Mouse (Mus musculus) forebrain, embryonic 13.5 days (tissue): ENCODE results near the gene Tff2. TPM values are rescaled to one million over a fixed set of nuclear protein-coding genes. Genes with fewer than 3 reads are reported as not detected.

Experiments used
- ATAC-seq: fragments of 200-750 bp; cut with Nextera tagmentation; 2 replicates; pipeline ENCODE4 v1.8.0; 2017
- H3K27ac ChIP-seq: fragments of 300-500 bp; sonication (generic); 2 replicates; pipeline ENCODE4 v1.5.1; 2015; ENCODE audit warnings: inconsistent platforms, mild to moderate bottlenecking, moderate library complexity
- H3K27me3 ChIP-seq: fragments of 300-500 bp; sonication (generic); 2 replicates; pipeline ENCODE4 v1.6.1; 2015; ENCODE audit warnings: mild to moderate bottlenecking, inconsistent platforms
- H3K36me3 ChIP-seq: fragments of 300-500 bp; sonication (generic); 2 replicates; pipeline ENCODE4 v1.6.1; 2015; ENCODE audit warnings: mild to moderate bottlenecking, inconsistent platforms; ENCODE audit not compliant: poor library complexity, severe bottlenecking
- H3K4me1 ChIP-seq: fragments of 300-500 bp; sonication (generic); 2 replicates; pipeline ENCODE4 v1.6.1; 2015; ENCODE audit warnings: inconsistent platforms
- H3K4me2 ChIP-seq: fragments of 300-500 bp; sonication (generic); 2 replicates; pipeline ENCODE4 v1.6.1; 2015; ENCODE audit warnings: inconsistent platforms, mild to moderate bottlenecking, moderate library complexity
- H3K4me3 ChIP-seq: fragments of 300-500 bp; sonication (generic); 2 replicates; pipeline ENCODE4 v1.5.1; 2015; ENCODE audit warnings: mild to moderate bottlenecking, inconsistent platforms
- H3K9ac ChIP-seq: fragments of 300-500 bp; sonication (generic); 2 replicates; pipeline ENCODE4 v1.6.1; 2015; ENCODE audit warnings: mild to moderate bottlenecking, inconsistent platforms
- H3K9me3 ChIP-seq: fragments of 300-500 bp; sonication (generic); replicated peaks from 2 replicates; pipeline ENCODE4 v1.6.1; 2016; ENCODE audit warnings: inconsistent platforms
- WGBS: fragments of 180-500 bp; shearing (Covaris S2); methylation state at CpG from one replicate; pipeline ENCODE4 v1.1.7; 2015; 5-methylcytosine and 5-hydroxymethylcytosine counted together
- polyA plus RNA-seq: library from polyadenylated mRNA; unstranded; fragments of >200 nt; fragmentation: Nextera tagmentation; extraction: Ambion mirVana; gene quantifications from 2 replicates; pipeline ENCODE4 v1.2.1, GENCODE M21; 2015

Tff2 gene
- not detected in 2 replicates for polyA plus RNA-seq

DNA sequence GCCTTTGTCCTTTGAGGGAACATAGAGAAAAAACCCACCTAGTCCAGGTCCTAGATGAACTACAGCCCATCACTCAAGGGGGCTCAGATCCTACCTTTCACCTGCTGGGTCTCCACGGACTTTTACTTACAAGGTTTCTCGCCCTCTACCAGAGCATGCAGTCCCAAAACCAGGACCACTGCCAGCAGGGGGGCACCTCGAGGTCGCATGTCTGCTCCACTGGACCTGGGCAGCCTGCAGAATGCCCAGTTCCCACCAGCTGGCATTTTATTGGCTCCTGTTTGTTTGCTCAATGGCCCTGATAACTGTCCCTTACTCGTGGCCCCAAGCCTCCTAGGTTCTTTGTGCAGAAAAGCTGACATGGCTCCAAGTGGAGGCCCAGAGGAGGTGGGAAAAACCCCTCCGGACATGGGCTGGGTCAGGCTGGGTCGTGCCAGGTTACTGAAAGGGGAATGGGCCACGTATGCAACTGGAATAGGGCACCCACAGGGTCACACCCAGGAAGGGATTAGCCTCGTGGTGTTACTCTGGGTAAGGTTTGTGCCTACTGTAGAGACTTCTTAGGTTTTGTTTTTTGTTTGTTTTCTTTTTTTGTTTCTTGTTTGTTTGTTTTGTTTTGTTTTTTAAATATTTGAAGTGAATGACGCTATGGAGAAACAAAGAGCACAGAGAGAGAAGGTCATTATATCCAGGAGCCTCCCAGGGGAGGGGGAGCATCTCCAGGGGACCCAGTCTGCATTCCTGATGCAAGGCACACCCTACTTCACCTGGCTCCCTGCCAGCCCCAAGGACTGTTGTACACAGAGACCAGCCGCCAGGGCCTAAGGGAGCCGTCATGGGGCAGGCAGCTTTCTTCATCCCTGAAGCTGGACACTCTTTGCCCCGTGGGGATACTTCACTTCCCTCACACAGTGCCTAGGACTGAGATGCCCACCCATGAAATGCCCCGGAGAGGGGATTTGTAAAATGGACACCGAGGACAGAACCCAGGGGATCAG is at the start of gene Tff2:
Tff2 (minus strand) TSS at position 243 of the 998 bp plus-strand sequence.
- no peak within 1 kb of the TSS for H3K4me3 ChIP-seq
- no peaks in the 10 kb centered on the region for H3K36me3 ChIP-seq
- no peaks in the 10 kb centered on the region; the same call in 1 of the 2 replicates for H3K9me3 ChIP-seq
- 67% methylated on average over 15 of the region's 15 CpGs for WGBS
- H3K4me2 ChIP-seq: no peak within 1 kb of the TSS
- no peak within 1 kb of the TSS for H3K9ac ChIP-seq
- ATAC-seq: no peak
- H3K27me3 ChIP-seq: no peaks in the 10 kb centered on the region
- no peak within 1 kb of the TSS for H3K27ac ChIP-seq
- H3K4me1 ChIP-seq: peaks cover 4% of the 10 kb centered on the region

DNA sequence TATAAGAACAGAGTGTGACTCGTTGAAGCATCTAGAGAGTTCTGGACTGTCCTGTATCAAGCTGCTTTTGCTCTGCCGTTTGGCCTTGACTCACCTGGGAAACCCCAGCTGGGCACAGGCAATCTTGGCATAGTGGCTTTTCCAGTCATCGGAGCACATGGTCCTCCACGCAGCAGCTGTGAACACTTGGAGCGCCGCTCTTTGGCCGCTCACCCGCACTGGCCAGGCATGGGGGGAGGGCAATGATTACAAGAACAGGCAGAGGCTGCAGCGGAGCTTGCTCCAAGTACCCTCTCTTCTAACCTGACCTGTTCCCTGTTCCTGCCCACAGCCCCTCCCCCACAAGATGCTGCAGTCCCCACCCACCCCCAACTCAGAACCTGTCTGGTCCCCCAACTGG is 49.3 kb upstream of the Tff2 start:
- Histone ChIP-seq H3K27ac (no peak overlapping the region), H3K27me3 (no peaks in the 10 kb centered on the region), H3K36me3 (no peaks in the 10 kb centered on the region), H3K9ac (no peak overlapping the region), H3K9me3 (no peaks in the 10 kb centered on the region), H3K4me2 (no peak overlapping the region), H3K4me3 (no peak overlapping the region), H3K4me1 (no peaks in the 10 kb centered on the region)
- ATAC-seq: no peak
- WGBS: 84% methylated on average over 9 of the region's 9 CpGs

DNA sequence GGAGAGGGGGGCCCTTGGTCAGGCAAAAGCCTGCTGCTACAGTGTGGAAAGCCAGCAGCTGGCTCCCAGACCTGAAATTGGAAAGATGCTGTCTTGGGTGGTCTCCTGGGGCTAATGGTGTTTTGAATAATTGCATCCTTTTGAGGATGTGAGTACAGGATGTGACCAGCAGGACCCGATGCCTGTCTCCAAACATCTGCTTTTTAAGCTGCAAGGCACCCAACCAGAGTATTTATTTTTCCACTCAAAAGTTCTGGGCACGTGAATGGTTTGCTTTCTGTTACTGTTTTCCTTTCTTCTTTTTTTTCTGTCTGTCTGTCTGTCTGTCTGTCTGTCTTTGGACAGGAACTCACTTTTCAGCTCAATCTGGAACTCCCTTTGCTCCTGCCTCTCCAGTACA is 48.6 kb upstream of the Tff2 start:
- Histone ChIP-seq H3K36me3 (no peaks in the 10 kb centered on the region), H3K27ac (no peak overlapping the region), H3K9me3 (no peaks in the 10 kb centered on the region), H3K4me2 (no peak overlapping the region), H3K27me3 (no peaks in the 10 kb centered on the region), H3K4me1 (no peaks in the 10 kb centered on the region), H3K4me3 (no peak overlapping the region), H3K9ac (no peak overlapping the region)
- WGBS: 88% methylated on average over 2 of the region's 2 CpGs
- no peak for ATAC-seq

DNA sequence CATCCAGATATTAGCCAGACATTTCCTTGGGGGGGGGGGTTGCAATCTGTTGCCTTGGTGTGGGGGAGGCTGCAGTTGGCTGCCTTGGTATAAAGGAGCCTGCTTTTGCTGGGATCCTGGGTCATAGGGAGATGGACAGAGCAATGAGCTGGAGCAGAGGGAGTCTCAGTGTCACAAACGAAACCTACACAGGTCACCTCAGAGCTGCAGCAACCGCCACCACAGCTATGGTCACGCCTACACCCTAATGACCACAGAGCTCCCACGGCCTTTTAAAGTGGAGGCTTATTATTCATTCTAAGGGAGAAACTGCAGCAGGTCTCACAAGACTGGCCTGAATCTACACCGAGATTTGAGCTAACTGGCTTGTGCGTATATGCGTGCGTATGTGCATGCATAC is 47.7 kb upstream of the Tff2 start:
- Histone ChIP-seq H3K9ac (no peak overlapping the region), H3K36me3 (no peaks in the 10 kb centered on the region), H3K4me3 (no peak overlapping the region), H3K27ac (no peak overlapping the region), H3K27me3 (no peaks in the 10 kb centered on the region), H3K4me2 (no peak overlapping the region), H3K9me3 (no peaks in the 10 kb centered on the region), H3K4me1 (no peaks in the 10 kb centered on the region)
- WGBS: 76% methylated on average over 8 of the region's 8 CpGs
- no peak for ATAC-seq

DNA sequence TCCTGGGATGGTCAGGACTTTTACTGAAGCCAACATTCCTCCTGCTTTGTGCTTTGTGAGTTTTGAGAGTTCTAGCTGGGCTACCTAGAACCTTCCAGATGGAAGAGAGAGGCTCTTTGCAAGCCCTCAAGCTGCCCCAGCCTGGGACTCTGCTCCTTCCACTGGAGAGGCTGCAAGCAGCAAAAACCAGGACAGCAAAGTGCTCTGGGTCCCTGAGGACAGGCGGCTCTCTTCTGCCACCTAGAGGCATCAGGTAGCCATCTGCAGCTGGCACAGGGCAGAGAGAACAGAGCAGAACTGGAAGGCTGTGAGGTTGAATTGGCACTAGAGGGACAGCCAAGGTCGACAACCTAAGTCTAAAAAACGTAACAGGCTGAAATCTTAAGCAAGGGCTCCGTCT is 43.3 kb upstream of the Tff2 start:
- Histone ChIP-seq H3K27ac (no peak overlapping the region), H3K4me2 (no peak overlapping the region), H3K27me3 (no peaks in the 10 kb centered on the region), H3K4me3 (no peak overlapping the region), H3K4me1 (no peaks in the 10 kb centered on the region), H3K9ac (no peak overlapping the region), H3K9me3 (no peaks in the 10 kb centered on the region), H3K36me3 (no peaks in the 10 kb centered on the region)
- no peak for ATAC-seq
- 24% methylated on average over 4 of the region's 4 CpGs for WGBS

DNA sequence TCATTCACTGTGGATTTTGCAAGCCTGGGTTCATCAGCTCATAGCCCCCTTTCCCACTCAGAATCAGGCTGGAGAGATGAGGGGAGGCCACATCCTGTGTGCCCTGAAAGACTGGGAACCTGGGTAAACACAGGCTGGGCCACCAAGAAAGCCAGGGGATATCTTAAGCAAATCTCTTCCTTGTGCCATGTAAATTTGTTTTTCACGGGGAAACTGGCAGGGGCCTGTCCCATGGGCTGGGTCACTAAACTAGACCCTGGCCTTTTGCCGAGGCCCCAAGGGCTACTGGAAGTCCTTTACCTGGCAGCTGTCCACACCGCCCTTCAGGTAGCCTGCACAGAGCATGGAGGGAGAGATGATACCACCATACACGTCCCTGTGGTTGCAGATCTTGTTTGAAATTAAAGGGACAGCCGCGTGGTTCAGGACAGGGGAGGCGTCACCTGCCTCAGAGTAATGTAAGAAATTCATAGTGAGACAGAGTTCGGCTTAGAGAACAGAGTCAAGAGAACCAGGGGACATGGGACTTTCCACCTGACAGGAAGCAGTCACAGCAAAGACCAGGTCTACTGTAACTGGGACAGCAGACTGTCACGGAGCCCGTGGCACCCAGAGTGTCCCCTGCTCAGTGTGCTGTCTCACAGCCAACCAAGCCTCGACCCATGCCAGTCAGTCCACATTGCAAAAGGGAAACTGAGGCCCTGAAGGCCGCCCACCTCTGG is 40.3 kb upstream of the Tff2 start:
- Histone ChIP-seq H3K36me3 (no peaks in the 10 kb centered on the region), H3K9me3 (no peaks in the 10 kb centered on the region), H3K27me3 (no peaks in the 10 kb centered on the region), H3K4me3 (no peak overlapping the region), H3K27ac (no peak overlapping the region), H3K9ac (no peak overlapping the region), H3K4me1 (no peaks in the 10 kb centered on the region), H3K4me2 (no peak overlapping the region)
- 81% methylated on average over 12 of the region's 12 CpGs for WGBS
- ATAC-seq: no peak

DNA sequence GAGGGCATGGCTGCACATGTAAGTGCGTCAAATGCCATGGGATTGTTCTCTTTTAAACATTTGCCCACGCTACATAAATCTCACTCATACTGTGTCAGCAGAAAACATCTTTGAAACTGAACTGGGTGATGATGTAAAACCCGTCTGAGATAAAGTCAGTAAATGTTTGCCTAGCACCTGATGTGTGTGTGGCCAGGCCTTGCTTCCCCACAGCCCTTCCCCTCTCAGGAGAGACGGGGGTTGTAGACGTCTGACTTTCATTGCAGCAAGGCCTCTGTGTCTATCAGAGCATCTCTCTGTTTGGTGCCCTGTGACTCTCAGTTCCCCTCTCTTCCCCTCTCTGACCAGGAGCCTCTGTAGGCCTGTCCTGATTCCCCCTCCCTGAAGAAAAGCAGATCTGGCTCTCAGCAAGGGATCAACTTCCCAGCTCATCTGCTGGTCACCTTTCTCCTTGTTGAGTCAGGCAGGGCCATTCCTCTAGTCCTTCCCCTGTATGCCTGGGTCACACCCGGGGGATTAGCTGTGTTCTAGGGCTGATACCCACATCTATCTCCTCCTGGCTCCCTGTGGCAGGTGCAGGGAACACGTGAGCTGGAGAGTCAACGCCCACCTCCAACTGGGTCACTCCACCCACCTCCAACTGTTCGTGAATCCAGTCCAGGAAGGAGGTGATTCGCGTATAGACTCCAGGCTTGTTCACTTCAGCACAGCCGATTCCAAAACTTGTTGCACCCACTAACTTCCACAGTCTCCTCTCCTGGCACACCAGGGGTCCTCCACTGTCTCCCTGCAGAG is 39.3 kb upstream of the Tff2 start:
- Histone ChIP-seq H3K4me2 (no peak overlapping the region), H3K9me3 (no peaks in the 10 kb centered on the region), H3K4me3 (no peak overlapping the region), H3K27ac (no peak overlapping the region), H3K36me3 (no peaks in the 10 kb centered on the region), H3K9ac (no peak overlapping the region), H3K27me3 (no peaks in the 10 kb centered on the region), H3K4me1 (no peaks in the 10 kb centered on the region)
- 80% methylated on average over 12 of the region's 12 CpGs for WGBS
- ATAC-seq: no peak

DNA sequence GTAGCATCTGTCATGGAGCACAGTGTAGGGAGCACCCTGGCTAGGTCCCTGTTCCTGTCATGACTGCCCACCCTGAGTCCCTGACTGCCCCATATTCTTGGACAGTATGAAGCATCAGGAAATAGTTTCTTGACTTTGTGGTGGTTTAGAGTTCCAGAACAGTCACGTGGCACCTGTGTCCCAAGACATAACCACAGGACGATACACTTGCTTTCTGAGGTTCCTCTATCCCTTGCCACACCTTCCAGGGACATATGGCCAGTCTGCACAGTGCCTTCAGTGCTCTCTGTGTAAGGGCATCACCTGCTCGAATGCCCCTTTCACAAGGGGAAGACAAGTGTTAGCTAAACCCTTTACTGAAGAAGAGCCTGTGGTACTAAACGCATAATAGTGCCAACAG is 37.4 kb upstream of the Tff2 start:
- Histone ChIP-seq H3K4me1 (no peaks in the 10 kb centered on the region), H3K27ac (no peak overlapping the region), H3K9me3 (no peaks in the 10 kb centered on the region), H3K4me2 (no peak overlapping the region), H3K4me3 (no peak overlapping the region), H3K9ac (no peak overlapping the region), H3K27me3 (no peaks in the 10 kb centered on the region), H3K36me3 (no peaks in the 10 kb centered on the region)
- no peak for ATAC-seq
- 86% methylated on average over 4 of the region's 4 CpGs for WGBS

DNA sequence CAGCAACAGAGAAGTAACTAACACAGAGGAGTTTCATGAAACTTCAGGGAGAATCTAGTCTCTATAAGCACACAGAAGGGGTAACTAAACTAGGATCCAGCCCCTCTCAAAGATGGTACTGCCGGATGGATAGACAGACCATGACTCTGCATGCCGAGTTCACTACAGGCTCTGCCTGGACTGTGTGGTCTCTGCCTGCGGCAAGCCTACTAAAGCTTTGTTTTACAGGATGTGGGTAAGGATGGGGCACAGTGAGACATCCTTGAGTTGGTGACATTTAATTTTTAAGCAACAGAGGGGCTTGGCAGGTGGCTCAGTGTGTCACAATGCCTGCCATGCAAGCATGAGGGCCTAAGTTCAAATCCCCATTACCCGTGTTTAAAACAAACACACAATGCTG is 32.2 kb upstream of the Tff2 start:
- H3K4me3 ChIP-seq: no peak overlapping the region
- no peaks in the 10 kb centered on the region for H3K27me3 ChIP-seq
- H3K27ac ChIP-seq: no peak overlapping the region
- WGBS: 91% methylated on average over 4 of the region's 4 CpGs
- no peaks in the 10 kb centered on the region for H3K9me3 ChIP-seq
- ATAC-seq: no peak
- H3K36me3 ChIP-seq: no peaks in the 10 kb centered on the region
- H3K4me1 ChIP-seq: no peaks in the 10 kb centered on the region
- H3K4me2 ChIP-seq: no peak overlapping the region
- no peak overlapping the region for H3K9ac ChIP-seq

DNA sequence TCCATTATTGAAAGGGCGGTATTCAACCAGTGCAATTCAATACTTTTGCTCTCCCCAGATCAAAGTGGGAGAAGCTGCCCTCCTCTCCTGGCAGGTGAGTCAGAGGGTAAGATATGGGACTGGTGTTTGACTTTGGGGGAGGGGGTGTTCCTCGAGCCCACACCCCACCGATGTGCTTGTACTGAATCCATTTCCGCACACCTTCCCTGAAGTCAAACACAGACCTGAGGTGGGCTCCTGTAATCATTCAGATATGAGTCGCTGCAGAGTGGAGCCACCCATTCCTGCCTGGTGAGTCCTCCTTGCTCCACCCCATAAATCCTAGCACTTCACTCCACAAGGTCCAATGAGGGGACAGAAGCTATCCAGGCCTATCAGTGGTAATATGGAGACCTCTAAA is 25.7 kb upstream of the Tff2 start:
- H3K27me3 ChIP-seq: no peaks in the 10 kb centered on the region
- no peak overlapping the region for H3K4me2 ChIP-seq
- ATAC-seq: no peak
- no peak overlapping the region for H3K9ac ChIP-seq
- no peaks in the 10 kb centered on the region for H3K4me1 ChIP-seq
- H3K9me3 ChIP-seq: no peaks in the 10 kb centered on the region
- no peak overlapping the region for H3K27ac ChIP-seq
- no peaks in the 10 kb centered on the region for H3K36me3 ChIP-seq
- 91% methylated on average over 5 of the region's 5 CpGs for WGBS
- H3K4me3 ChIP-seq: no peak overlapping the region

DNA sequence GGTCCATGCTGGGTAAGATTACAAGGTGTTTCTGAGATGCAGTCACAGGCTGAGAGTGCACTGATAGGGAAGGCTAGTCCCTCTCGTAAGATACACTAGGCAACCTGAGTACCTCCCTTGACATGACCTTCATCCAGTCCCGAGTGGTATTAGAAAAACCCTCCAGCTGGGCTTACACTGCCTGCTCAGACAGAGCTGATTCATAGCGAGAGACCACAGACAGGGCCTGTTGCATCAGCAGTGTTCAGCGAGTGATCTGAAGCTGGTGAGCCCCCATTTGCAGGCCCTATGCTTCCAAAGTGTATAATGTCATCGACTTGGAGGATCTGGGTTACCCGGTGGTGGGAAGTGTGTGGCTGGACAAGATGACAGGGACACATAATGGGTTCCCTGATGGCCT is 21.0 kb upstream of the Tff2 start, which contains the start of gene Tff1:
Tff1 (minus strand) TSS at position 151 of the 400 bp plus-strand sequence.
- no peak for ATAC-seq
- Histone ChIP-seq H3K27ac (no peak within 1 kb of the TSS), H3K36me3 (no peaks in the 10 kb centered on the region), H3K9ac (no peak within 1 kb of the TSS), H3K4me2 (no peak within 1 kb of the TSS), H3K4me1 (no peaks in the 10 kb centered on the region), H3K9me3 (no peaks in the 10 kb centered on the region), H3K4me3 (no peak within 1 kb of the TSS), H3K27me3 (no peaks in the 10 kb centered on the region)
- 86% methylated on average over 6 of the region's 6 CpGs for WGBS

DNA sequence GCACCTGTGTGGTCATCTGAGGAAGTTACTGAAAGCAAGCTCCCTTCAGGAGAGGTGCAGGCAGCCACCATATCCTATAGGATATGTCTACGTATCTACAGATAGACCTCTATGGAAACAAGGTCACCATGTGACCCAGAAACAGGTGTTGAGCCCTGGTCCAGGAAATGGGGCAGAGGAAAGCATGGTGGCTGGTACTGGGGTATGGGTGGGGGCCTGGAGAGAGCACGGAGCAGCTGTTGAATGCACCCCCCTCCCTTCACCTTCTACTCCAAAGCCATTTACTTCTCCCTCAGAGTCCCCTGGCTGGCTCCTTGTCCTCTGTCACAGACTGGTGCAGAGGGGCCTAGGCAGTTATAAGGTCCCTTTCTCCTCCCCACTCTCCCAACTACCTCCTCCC is 19.7 kb upstream of the Tff2 start:
- whole genome bisulfite sequencing: 84% methylated on average over 2 of the region's 2 CpGs
- Histone ChIP-seq H3K36me3 (no peaks in the 10 kb centered on the region), H3K27me3 (no peaks in the 10 kb centered on the region), H3K27ac (no peak overlapping the region), H3K4me2 (no peak overlapping the region), H3K4me1 (no peaks in the 10 kb centered on the region), H3K4me3 (no peak overlapping the region), H3K9me3 (no peaks in the 10 kb centered on the region), H3K9ac (no peak overlapping the region)
- ATAC-seq: no peak
